Mouse (Mus musculus): Measurements from ENCODE around the gene Vnn3. TPM values are rescaled to one million over a fixed set of nuclear protein-coding genes. Genes with fewer than 3 reads are reported as not detected.

Gene Vnn3
- polyA plus RNA-seq, 2 experiments from 2014 or later, result not detected

- ATAC-seq, result no peak
Observed at GRCm38 (mm10) chr10:23894601-23895349, 43.5 kb downstream of the Vnn3 start, which contains the start of gene Vnn1. Gene Vnn1 (plus strand): TSS chr10:23894688.

GRCm38 (mm10) chr10:23895376-23895775 lies 44.1 kb downstream of the Vnn3 start:
- no peak for ATAC-seq

- no peak for ATAC-seq
Observed at GRCm38 (mm10) chr10:23901119-23901518, 49.9 kb downstream of the Vnn3 start.

GRCm38 (mm10) chr10:23905661-23906060 lies 54.4 kb downstream of the Vnn3 start:
- ATAC-seq, result no peak

Other genes starting within 250 kb of the Vnn3 start
- 100 to 1,000 TPM; 116 to 930 TPM for gene Rps12, start 64.2 kb upstream of the Vnn3 start, polyA plus RNA-seq (2017; shearing (Covaris generic))
- under 1 TPM in 1 of 2 experiments, not detected in 1; 0.25 TPM for gene Slc18b1, start 54.5 kb upstream of the Vnn3 start, polyA plus RNA-seq (2017; shearing (Covaris generic))
- gene Vnn1, start 43.2 kb downstream of the Vnn3 start, polyA plus RNA-seq (2017; shearing (Covaris generic)), result not detected
- gene Taar1, start 68.9 kb downstream of the Vnn3 start, polyA plus RNA-seq (2017; shearing (Covaris generic)), result not detected
- not detected for gene Taar2, start 87.1 kb downstream of the Vnn3 start, polyA plus RNA-seq (2017; shearing (Covaris generic))
- not detected for gene Taar3, start 98.1 kb downstream of the Vnn3 start, polyA plus RNA-seq (2017; shearing (Covaris generic))
- not detected for gene Taar4, start 109.0 kb downstream of the Vnn3 start, polyA plus RNA-seq (2017; shearing (Covaris generic))
- not detected for gene Taar5, start 119.2 kb downstream of the Vnn3 start, polyA plus RNA-seq (2017; shearing (Covaris generic))
- gene Taar6, start 134.2 kb downstream of the Vnn3 start, polyA plus RNA-seq (2017; shearing (Covaris generic)), result not detected
- gene Taar7a, start 142.0 kb downstream of the Vnn3 start, polyA plus RNA-seq (2017; shearing (Covaris generic)), result not detected
- gene Taar7b, start 148.5 kb downstream of the Vnn3 start, polyA plus RNA-seq (2017; shearing (Covaris generic)), result not detected
- gene Taar7d, start 175.8 kb downstream of the Vnn3 start, polyA plus RNA-seq (2017; shearing (Covaris generic)), result not detected
- gene Taar7e, start 186.2 kb downstream of the Vnn3 start, polyA plus RNA-seq (2017; shearing (Covaris generic)), result not detected
- not detected for gene Taar7f, start 198.0 kb downstream of the Vnn3 start, polyA plus RNA-seq (2017; shearing (Covaris generic))
- not detected for gene Taar8a, start 225.0 kb downstream of the Vnn3 start, polyA plus RNA-seq (2017; shearing (Covaris generic))
- not detected for gene Taar8b, start 240.8 kb downstream of the Vnn3 start, polyA plus RNA-seq (2017; shearing (Covaris generic))